Mouse (Mus musculus) embryonic facial prominence, embryonic 15.5 days (tissue): Measurements from ENCODE around the gene Enho. TPM values are rescaled to one million over a fixed set of nuclear protein-coding genes. Genes with fewer than 3 reads are reported as not detected.
A peak's percentile ranks its signal among the peaks of the same experiment; 100 is the strongest.
"Not testable (repeated sequence)": the region's sequence is repeated elsewhere in the genome, so short reads cannot be mapped to it uniquely, and the experiment has no call there.

Source experiments
- ATAC-seq: fragments of 200-750 bp; cut with Nextera tagmentation; 2 replicates; pipeline ENCODE4 v1.8.0; 2017; ENCODE audit warnings: low read depth, moderate TSS enrichment; ENCODE audit not compliant: insufficient number of reproducible peaks, low FRiP score, low TSS enrichment
- H3K27ac ChIP-seq: fragments of 300-500 bp; sonication (generic); replicated peaks from 2 replicates; pipeline ENCODE4 v1.5.1; 2015; ENCODE audit warnings: mild to moderate bottlenecking, inconsistent platforms
- H3K27me3 ChIP-seq: fragments of 300-500 bp; sonication (generic); 2 replicates; pipeline ENCODE4 v1.6.1; 2015; ENCODE audit warnings: inconsistent platforms
- H3K36me3 ChIP-seq: fragments of 300-500 bp; sonication (generic); 2 replicates; pipeline ENCODE4 v1.6.1; 2015; ENCODE audit warnings: mild to moderate bottlenecking, inconsistent platforms
- H3K4me1 ChIP-seq: fragments of 300-500 bp; sonication (generic); 2 replicates; pipeline ENCODE4 v1.6.1; 2015; ENCODE audit warnings: inconsistent platforms
- H3K4me2 ChIP-seq: fragments of 300-500 bp; sonication (generic); replicated peaks from 2 replicates; pipeline ENCODE4 v1.6.1; 2015; ENCODE audit warnings: mild to moderate bottlenecking, inconsistent platforms
- H3K4me3 ChIP-seq: fragments of 300-500 bp; sonication (generic); replicated peaks from 2 replicates; pipeline ENCODE4 v1.5.1; 2015; ENCODE audit warnings: mild to moderate bottlenecking, inconsistent platforms
- H3K9ac ChIP-seq: fragments of 300-500 bp; sonication (generic); 2 replicates; pipeline ENCODE4 v1.6.1; 2015; ENCODE audit warnings: inconsistent platforms
- H3K9me3 ChIP-seq: fragments of 300-500 bp; sonication (generic); replicated peaks from 2 replicates; pipeline ENCODE4 v1.6.1; 2016; ENCODE audit warnings: inconsistent platforms
- WGBS: fragments of 180-500 bp; shearing (Covaris S2); methylation state at CpG from one replicate; pipeline ENCODE4 v1.1.7; 2015; 5-methylcytosine and 5-hydroxymethylcytosine counted together
- polyA plus RNA-seq: library from polyadenylated mRNA; unstranded; fragments of >200 nt; fragmentation: Nextera tagmentation; extraction: Ambion mirVana; gene quantifications from 2 replicates; pipeline ENCODE4 v1.2.1, GENCODE M21; 2015

Gene Enho
- polyA plus RNA-seq = 23.8 and 27.3 TPM in 2 replicates

DNA sequence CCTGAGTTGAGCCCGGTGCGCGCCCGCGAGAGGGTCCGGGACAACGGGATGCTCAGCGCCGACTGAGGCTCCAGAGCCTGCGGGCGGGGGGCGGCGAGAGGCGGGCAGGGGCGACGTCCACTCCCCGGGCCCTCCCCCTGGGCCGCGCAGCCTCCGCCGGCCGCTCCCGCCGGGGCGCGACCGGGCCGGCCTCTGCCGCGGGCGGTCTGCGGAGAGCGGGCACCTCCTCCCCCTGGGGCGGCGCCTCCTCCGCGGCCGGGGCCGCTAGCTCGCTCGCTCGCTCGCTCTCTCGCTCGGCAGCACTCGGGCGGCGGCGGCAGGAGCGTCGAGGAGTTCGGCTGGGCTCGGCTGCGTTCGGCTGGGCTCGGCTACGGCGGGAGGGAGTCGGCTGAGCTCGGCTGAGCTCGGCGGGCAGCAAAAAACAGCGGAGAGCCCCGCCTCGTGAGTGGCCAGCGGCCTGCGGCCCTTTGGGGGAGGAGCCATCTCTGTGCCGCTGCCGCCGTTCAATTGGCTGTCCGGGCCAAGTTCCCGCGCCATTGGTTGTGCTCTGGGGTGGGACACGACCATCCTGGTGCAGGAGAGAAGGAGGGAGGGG is at the start of gene Enho:
Gene Enho (minus strand): TSS at position 412 of the 595 bp plus-strand sequence.
- H3K27ac ChIP-seq = peak within 1 kb of the TSS; percentile 63
- no peaks in the 10 kb centered on the region for H3K36me3 ChIP-seq
- H3K9ac ChIP-seq = peak within 1 kb of the TSS; percentile 61
- peak within 1 kb of the TSS; percentile 68 for H3K4me2 ChIP-seq
- peak within 1 kb of the TSS; percentile 54 for H3K4me3 ChIP-seq
- under 1% methylated on average over 72 of the region's 74 CpGs for WGBS
- peak; percentile 87 for ATAC-seq
- peaks cover 44% of the 10 kb centered on the region for H3K4me1 ChIP-seq
- peaks cover 5% of the 10 kb centered on the region; the same call in 1 of the 2 replicates for H3K27me3 ChIP-seq
- H3K9me3 ChIP-seq = no peaks in the 10 kb centered on the region

DNA sequence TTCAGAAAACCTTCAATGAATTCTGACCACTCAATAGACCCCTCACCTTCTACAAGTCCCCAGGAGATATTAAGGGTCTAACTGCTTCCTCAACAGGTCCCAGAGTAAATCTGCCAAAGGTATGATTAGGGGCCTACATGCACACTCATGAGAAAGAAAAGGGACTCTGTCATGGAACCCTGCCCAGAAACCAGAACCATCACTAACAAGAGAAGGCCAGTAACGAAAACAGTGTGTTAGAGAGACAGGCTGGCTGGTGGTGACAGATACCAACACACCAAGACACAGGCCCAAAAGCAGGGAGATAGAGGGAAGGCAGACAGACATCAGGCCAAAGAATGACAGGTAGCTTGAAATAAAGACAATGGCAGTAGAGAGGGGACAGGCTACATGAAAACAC is 48.4 kb upstream of the Enho start:
- 32% methylated on average over 1 of the region's 1 CpGs for WGBS
- H3K27ac ChIP-seq, H3K9me3 ChIP-seq, H3K4me2 ChIP-seq, H3K4me3 ChIP-seq, H3K27me3 ChIP-seq, ATAC-seq, H3K4me1 ChIP-seq, H3K36me3 ChIP-seq, H3K9ac ChIP-seq: not testable (repeated sequence)

DNA sequence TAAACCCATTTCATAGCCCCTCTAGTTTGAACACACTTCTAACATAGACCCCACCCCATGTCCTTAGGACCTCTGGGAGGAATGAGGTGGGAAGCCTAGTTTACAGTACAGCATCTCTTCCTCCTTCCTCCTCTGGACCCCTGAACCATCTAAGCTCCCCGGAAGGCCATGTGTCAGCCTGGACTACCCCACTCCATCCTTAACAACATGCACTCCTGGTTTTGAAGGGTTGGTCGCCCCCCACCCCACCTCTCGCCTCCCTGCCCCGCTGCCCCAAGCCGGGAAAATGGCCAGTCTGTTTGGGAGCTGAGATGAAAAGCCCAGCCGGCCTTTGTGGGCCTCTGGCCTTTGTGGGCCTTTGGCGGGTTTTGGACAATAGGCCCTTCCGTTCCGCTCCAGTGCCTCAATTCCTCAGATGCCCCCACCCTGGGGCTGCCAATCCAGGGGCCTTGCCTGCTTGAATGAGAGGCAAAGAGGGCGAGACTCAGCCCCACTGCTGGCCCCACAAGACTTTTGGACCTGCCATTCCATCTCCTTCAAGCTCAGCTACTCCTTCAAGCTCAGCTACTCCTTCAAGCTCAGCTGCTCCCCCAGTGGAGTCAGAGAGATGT is 45.9 kb upstream of the Enho start:
- not testable (repeated sequence) for H3K9me3 ChIP-seq, H3K4me2 ChIP-seq, H3K36me3 ChIP-seq, ATAC-seq, H3K4me3 ChIP-seq, H3K27me3 ChIP-seq, H3K9ac ChIP-seq, H3K27ac ChIP-seq
- peaks cover 17% of the 10 kb centered on the region for H3K4me1 ChIP-seq
- WGBS = 55% methylated on average over 10 of the region's 10 CpGs

DNA sequence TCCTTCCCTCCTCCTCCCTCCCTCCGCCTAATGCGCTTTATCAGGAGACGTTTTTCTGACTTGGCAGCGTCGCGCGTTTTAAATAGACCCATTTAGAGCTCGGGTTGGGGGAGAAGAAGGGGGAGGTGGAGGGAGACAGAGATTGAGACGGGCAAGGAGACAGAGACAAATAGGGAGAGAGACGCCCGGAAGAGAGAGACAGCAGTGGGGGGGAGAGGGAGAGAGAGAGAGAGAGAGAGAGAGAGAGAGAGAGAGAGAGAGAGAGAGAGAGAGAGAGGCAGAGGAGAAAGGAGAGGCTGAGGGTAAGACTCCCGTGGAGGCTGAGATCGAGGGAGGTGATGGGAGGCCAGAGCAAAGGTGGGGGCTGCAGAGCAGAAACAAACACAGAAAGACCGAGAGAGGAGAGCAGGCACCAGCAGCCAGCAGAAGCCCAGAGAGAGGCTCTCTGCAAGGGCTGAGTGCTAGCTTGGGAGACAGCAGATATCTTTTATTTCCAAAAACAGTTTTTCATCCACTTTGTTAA is 44.9 kb upstream of the Enho start:
- not testable (repeated sequence) for H3K4me3 ChIP-seq, H3K9ac ChIP-seq, H3K9me3 ChIP-seq, H3K27ac ChIP-seq, H3K4me2 ChIP-seq, H3K36me3 ChIP-seq, H3K27me3 ChIP-seq, ATAC-seq
- 3% methylated on average over 11 of the region's 14 CpGs for WGBS
- H3K4me1 ChIP-seq = peaks cover 25% of the 10 kb centered on the region

DNA sequence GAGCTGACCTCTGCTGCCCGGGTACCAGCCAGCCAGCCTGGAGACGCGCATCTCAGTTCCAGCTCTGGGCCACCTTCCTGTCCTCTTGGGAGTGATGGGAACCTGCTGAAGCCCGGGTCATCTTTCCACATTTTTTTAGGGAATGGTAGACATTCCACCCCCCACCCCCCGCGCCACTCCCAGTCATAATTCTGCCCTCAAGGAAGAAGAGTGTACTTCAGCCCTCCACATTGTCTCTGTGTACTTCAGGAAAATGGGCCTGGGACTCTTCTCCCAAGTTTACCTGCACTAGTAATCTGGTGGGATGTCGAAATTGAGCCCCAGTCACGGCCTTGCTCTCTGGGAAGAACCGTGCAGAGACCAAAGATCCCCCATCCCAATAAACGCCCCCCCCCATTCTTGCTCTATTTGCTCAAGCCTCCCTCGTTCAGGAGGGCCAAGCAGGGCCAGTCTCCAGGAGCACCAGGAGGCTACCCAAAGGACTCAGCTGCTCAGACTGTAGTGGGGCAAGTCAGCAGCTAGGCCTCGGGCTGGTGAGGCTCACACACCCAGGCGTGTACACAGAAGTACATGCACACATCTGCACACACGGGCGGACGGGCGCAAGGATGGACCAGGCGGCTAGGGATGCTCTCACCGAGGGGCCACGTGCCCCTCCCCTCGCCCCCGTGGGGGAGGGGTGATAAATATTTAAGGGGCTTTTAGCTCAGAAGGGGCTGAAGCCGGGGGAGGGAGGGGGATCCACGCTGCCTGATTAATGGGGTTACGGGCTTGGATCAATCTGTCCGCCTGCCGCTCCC is 44.2 kb upstream of the Enho start:
- Histone ChIP-seq H3K4me2 (peak overlapping the region; percentile 34), H3K4me1 (peaks cover 32% of the 10 kb centered on the region), H3K4me3 (0 out of 2 replicates have a peak overlapping the region, but pooled peaks have one; percentile 13)
- H3K9ac ChIP-seq, H3K9me3 ChIP-seq, H3K27ac ChIP-seq, H3K36me3 ChIP-seq, ATAC-seq, H3K27me3 ChIP-seq: not testable (repeated sequence)
- 11% methylated on average over 27 of the region's 27 CpGs for WGBS

DNA sequence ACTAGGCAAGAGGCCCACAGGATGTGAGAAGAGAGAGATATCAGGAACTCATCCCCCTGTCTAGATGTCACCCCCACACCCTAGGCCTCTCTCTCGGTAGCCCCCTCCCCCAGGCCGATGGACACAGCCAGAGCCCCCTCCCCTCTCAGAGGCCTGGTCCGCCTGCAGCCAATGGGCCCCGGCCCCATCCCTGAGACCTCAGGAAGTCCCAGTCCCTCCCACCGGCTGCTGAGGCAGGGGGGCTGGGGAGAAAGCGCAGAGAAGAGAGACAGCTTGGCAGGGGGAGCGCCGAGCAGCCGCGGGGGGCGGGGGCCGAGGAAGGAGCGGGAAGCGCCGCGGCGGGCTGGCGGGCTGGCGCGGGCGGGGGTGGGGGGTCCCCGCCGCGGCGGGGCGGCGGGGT is 43.2 kb upstream of the Enho start:
- peak overlapping the region; percentile 41 for H3K4me2 ChIP-seq
- peak; percentile 30; the same call in 1 of the 2 replicates for ATAC-seq
- 2% methylated on average over 19 of the region's 27 CpGs for WGBS
- H3K4me3 ChIP-seq = peak overlapping the region; percentile 25; the same call in 1 of the 2 replicates
- H3K27ac ChIP-seq, H3K36me3 ChIP-seq, H3K9ac ChIP-seq, H3K27me3 ChIP-seq, H3K9me3 ChIP-seq: not testable (repeated sequence)
- peaks cover 40% of the 10 kb centered on the region for H3K4me1 ChIP-seq

DNA sequence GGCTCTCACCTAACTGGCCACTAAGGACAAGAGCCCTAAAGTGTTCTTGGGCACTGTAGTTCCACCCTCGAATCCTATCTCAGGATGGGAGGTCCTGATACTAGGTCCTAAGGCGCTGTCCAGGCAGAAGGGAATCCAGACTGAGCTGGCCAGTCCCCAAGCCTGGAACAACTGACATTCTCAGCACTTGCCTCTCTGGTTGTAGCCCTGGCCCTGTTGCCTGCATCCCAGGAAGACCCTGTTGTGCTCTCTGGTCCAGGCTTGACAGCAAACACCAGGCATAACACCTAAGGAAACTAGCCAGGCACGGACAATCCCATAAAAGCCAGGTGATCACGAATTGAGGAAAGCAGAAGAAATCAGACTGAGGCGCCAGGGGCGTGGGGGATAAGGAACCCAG is 42.7 kb upstream of the Enho start:
- no peaks in the 10 kb centered on the region for H3K36me3 ChIP-seq
- no peak overlapping the region; the same call in 1 of the 2 replicates for H3K4me2 ChIP-seq
- 0 out of 2 replicates have a peak overlapping the region, but pooled peaks have one; percentile 5 for H3K27ac ChIP-seq
- H3K4me3 ChIP-seq = no peak overlapping the region
- peaks cover 40% of the 10 kb centered on the region for H3K4me1 ChIP-seq
- no peaks in the 10 kb centered on the region for H3K27me3 ChIP-seq
- WGBS = 37% methylated on average over 6 of the region's 6 CpGs
- no peak for ATAC-seq
- H3K9me3 ChIP-seq = no peaks in the 10 kb centered on the region
- H3K9ac ChIP-seq = no peak overlapping the region

DNA sequence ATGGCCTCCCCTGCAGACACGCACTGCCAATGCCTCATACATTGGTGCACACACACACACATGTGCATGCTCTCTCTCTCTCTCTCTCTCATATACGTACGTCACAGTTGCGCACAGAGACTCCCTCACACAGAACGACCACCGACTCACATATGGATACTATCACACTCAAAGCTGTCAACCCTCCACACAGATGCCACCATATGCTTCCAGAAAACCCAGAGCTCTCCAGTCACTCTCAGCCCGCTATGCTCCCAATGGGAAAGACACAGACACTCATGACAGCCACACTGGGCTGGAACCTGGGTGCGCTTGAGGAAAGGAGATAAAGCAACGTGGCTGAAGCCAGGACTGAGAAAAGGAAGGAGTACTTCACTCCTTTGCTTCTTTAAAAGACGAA is 41.8 kb upstream of the Enho start:
- H3K27ac ChIP-seq = no peak overlapping the region

DNA sequence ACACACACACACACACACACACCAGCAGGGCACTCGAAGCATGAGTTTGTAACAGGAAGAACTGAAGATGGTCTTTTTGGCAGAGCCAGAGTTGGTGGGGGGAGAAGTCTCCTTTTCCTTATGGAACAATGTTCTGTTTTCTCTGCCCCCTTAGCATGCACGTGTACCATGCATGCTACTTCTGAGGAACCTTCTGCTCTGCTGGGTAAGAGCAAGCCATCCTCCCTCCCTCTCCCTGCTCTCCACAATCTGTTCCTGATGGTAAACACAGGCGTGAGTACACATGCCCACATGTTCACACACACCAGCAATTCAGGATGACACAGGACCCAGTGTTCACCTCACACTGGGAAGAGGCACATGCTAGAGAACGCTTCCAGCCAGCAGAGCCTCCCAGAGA is 41.1 kb upstream of the Enho start:
- whole genome bisulfite sequencing = 40% methylated on average over 4 of the region's 4 CpGs
- no peak for ATAC-seq

More for the DNA sequence above, 41.8 kb upstream of the Enho start:
- no peak overlapping the region for H3K9ac ChIP-seq
- no peak for ATAC-seq
- H3K36me3 ChIP-seq = no peaks in the 10 kb centered on the region
- H3K4me1 ChIP-seq = peaks cover 48% of the 10 kb centered on the region
- H3K9me3 ChIP-seq = no peaks in the 10 kb centered on the region
- 61% methylated on average over 10 of the region's 10 CpGs for WGBS
- no peak overlapping the region for H3K4me2 ChIP-seq
- H3K4me3 ChIP-seq = no peak overlapping the region
- H3K27me3 ChIP-seq = no peaks in the 10 kb centered on the region

DNA sequence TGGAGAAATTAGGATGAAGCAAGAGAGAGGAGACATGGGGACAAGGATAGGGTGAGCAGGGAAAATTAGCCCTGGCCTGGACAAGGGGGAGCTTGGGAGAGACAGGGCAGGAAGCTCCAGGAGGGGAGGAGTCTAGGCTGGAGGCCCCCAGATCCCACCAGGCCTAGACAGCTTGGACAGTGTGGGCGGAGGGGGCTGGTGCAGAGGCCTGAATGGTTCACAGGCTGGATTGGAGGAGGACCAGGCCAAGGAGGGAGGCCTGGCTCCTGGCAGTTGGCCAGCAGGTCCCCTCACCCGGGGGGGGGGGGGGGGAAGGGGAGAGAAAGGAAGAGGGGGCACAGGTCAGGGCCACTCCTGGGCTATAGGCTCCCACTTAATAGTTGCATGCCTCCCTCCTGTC is 39.2 kb upstream of the Enho start:
- Histone ChIP-seq H3K9ac (no peak overlapping the region), H3K4me3 (no peak overlapping the region), H3K9me3 (no peaks in the 10 kb centered on the region), H3K4me2 (no peak overlapping the region), H3K27me3 (no peaks in the 10 kb centered on the region), H3K27ac (no peak overlapping the region), H3K36me3 (no peaks in the 10 kb centered on the region), H3K4me1 (peaks cover 59% of the 10 kb centered on the region)
- 63% methylated on average over 1 of the region's 2 CpGs for WGBS
- no peak; the same call in 1 of the 2 replicates for ATAC-seq

More for the DNA sequence above, 41.1 kb upstream of the Enho start:
- Histone ChIP-seq H3K27ac (no peak overlapping the region), H3K4me2 (no peak overlapping the region), H3K9ac (no peak overlapping the region), H3K27me3 (no peaks in the 10 kb centered on the region), H3K4me1 (peaks cover 55% of the 10 kb centered on the region), H3K9me3 (no peaks in the 10 kb centered on the region), H3K4me3 (no peak overlapping the region), H3K36me3 (no peaks in the 10 kb centered on the region)

DNA sequence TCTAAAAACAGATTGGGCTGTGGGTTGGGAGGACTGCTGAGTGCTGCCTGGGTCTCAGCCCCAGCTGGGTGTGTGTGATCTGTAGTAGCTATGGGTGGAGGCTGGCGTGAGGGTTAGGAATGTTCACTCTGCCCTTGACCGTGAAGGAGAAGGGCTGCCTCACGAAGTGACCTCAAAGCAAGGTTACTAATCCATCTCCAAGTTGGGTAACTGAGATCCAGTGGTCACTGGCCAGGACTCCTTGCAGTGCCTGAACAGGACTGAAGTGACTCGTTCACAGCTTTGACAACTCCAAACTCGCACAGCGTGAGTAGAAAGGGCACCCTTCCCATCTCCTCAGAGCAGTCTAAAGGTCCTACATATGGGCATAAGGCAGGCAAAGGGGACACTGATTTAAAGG is 38.7 kb upstream of the Enho start:
- no peak overlapping the region for H3K4me2 ChIP-seq
- no peaks in the 10 kb centered on the region for H3K27me3 ChIP-seq
- H3K36me3 ChIP-seq = no peaks in the 10 kb centered on the region
- H3K9me3 ChIP-seq = no peaks in the 10 kb centered on the region
- ATAC-seq = no peak
- 80% methylated on average over 6 of the region's 6 CpGs for WGBS
- no peak overlapping the region for H3K4me3 ChIP-seq
- no peak overlapping the region for H3K9ac ChIP-seq
- H3K4me1 ChIP-seq = peaks cover 57% of the 10 kb centered on the region
- H3K27ac ChIP-seq = no peak overlapping the region
